Mouse (Mus musculus) intestine, postnatal 0 days (tissue): Measurements from ENCODE around the gene Serbp1. TPM values are rescaled to one million over a fixed set of nuclear protein-coding genes. Genes with fewer than 3 reads are reported as not detected.

ENCODE experiments used
- ATAC-seq: fragments of 200-750 bp; cut with Nextera tagmentation; 2 replicates; pipeline ENCODE4 v1.8.0; 2017; ENCODE audit warnings: mild to moderate bottlenecking, moderate TSS enrichment, moderate library complexity
- H3K27ac ChIP-seq: fragments of 300-500 bp; sonication (generic); 2 replicates; pipeline ENCODE4 v1.5.1; 2014; ENCODE audit warnings: mild to moderate bottlenecking, low read depth, low read length, moderate library complexity
- H3K27me3 ChIP-seq: fragments of 300-500 bp; sonication (generic); replicated peaks from 2 replicates; pipeline ENCODE4 v1.6.1; 2014; ENCODE audit warnings: low read length, mixed read lengths; ENCODE audit not compliant: control insufficient read depth, insufficient read depth
- H3K36me3 ChIP-seq: fragments of 300-500 bp; sonication (generic); 2 replicates; pipeline ENCODE4 v1.6.1; 2014; ENCODE audit warnings: mild to moderate bottlenecking, moderate library complexity; ENCODE audit not compliant: control insufficient read depth, insufficient read depth
- H3K4me1 ChIP-seq: fragments of 300-500 bp; sonication (generic); replicated peaks from 2 replicates; pipeline ENCODE4 v1.6.1; 2014; ENCODE audit warnings: antibody characterized with exemption, low read length, mixed read lengths; ENCODE audit not compliant: control insufficient read depth, insufficient read depth
- H3K4me2 ChIP-seq: fragments of 300-500 bp; sonication (generic); replicated peaks from 2 replicates; pipeline ENCODE4 v1.6.1; 2014; ENCODE audit warnings: low read depth, mild to moderate bottlenecking, moderate library complexity
- H3K4me3 ChIP-seq: fragments of 300-500 bp; sonication (generic); 2 replicates; pipeline ENCODE4 v1.5.1; 2014; ENCODE audit warnings: low read depth, low read length
- H3K9ac ChIP-seq: fragments of 300-500 bp; sonication (generic); 2 replicates; pipeline ENCODE4 v1.6.1; 2014; ENCODE audit warnings: mild to moderate bottlenecking, low read depth, low read length
- H3K9me3 ChIP-seq: fragments of 300-500 bp; sonication (generic); 2 replicates; pipeline ENCODE4 v1.6.1; 2016; ENCODE audit warnings: mixed run types; ENCODE audit not compliant: control insufficient read depth
- CTCF ChIP-seq: sonication (generic); IDR thresholded peaks from 2 replicates; pipeline ENCODE4 v1.5.1; 2016; ENCODE audit warnings: low read depth, mild to moderate bottlenecking, control low read depth, antibody characterized with exemption, moderate library complexity
- WGBS: fragments of 180-500 bp; shearing (Covaris S2); extraction: QIAGEN DNeasy Blood & Tissue Kit; methylation state at CpG from one replicate; pipeline ENCODE4 v1.1.7; 2014; 5-methylcytosine and 5-hydroxymethylcytosine counted together
- polyA plus RNA-seq: library from polyadenylated mRNA; unstranded; fragments of >200 nt; fragmentation: Nextera tagmentation; extraction: Ambion mirVana; gene quantifications from 2 replicates; pipeline ENCODE4 v1.2.1, GENCODE M21; 2015

Serbp1 gene
- polyA plus RNA-seq, 1 experiment from 2014 or later, result 209 TPM

DNA sequence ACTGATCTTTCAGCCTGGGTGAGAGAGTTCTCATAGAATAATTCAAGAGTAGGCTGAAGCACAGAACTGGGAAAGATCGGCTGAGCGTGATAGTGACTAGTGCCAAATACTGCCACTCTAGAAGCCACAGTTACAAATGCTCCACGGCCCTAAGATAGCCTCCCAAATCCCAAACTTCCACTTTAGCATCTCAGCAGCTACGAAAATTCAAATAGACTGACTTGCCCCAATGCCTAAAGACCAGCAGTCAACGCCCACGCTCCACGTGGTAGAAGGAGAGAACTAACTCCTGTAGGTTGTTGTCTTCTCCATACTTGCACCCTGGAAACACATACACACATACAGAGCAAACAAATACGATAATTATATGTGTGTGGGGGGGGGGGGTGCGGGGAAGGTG is 8.5 kb upstream of the Serbp1 start:
- ATAC-seq, result no peak
- Histone ChIP-seq H3K4me2 (peak overlapping the region; percentile 54), H3K27me3 (no peaks in the 10 kb centered on the region), H3K27ac (no peak overlapping the region), H3K9ac (no peak overlapping the region), H3K36me3 (no peaks in the 10 kb centered on the region), H3K9me3 (no peaks in the 10 kb centered on the region), H3K4me3 (no peak overlapping the region), H3K4me1 (0 out of 2 replicates have a peak, but pooled peaks cover 4% of the 10 kb centered on the region)
- 25% methylated on average over 9 of the region's 9 CpGs for WGBS
- TF ChIP-seq CTCF, result no peak

DNA sequence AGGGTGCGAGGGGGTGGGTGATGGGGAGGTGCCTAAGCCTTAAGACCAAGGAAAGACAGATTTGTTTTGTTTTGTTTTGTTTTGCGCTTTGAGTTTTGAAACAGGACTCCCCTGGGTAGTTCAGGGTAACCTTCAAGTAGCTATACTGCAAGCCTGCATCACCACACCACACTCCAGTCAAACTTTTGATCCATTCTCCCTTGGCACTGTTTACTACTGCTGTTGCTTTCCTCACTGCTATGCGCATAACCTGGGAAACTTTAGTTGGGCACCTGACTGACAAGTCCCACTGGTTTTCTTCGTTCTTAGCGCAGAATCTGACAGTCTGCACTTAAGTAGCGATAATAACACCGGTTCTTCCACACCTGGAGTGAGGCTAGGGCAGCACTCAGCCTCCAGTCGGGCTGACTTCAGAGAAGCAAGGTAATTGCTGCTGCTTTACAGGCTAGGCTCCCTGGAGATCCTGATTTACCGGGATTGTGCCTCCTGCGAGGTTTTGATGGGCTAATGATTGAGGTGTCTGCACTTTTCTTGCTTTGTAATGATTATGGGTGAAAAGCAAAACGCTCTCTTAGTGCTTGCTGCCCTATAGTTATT is 8.0 kb upstream of the Serbp1 start:
- Histone ChIP-seq H3K27ac (no peak overlapping the region), H3K9me3 (no peaks in the 10 kb centered on the region), H3K9ac (no peak overlapping the region), H3K4me2 (0 out of 2 replicates have a peak overlapping the region, but pooled peaks have one; percentile 54), H3K4me1 (0 out of 2 replicates have a peak, but pooled peaks cover 4% of the 10 kb centered on the region), H3K36me3 (no peaks in the 10 kb centered on the region), H3K27me3 (no peaks in the 10 kb centered on the region), H3K4me3 (no peak overlapping the region)
- TF ChIP-seq CTCF, result no peak
- ATAC-seq, result no peak
- 12% methylated on average over 11 of the region's 11 CpGs for WGBS

DNA sequence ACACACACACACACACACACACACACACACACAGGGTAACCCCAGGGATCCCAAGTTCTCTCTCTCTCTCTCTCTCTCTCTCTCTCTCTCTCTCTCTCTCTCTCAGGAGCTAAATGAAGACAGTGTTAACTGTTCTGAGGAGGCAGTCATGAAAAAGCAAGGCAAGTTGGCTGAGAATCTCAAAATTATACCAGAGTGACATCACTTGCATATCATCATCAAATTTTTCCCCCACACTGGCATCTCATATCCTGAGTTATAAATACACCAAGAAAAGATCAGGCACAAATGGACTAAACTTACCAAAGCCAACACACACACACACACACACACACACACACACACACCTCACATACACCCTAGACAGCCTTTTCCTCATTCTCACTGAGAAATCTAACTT is 7.0 kb upstream of the Serbp1 start:
- Histone ChIP-seq H3K9ac (no peak overlapping the region), H3K27me3 (no peaks in the 10 kb centered on the region), H3K9me3 (no peaks in the 10 kb centered on the region), H3K27ac (no peak overlapping the region), H3K36me3 (no peaks in the 10 kb centered on the region), H3K4me3 (no peak overlapping the region), H3K4me1 (0 out of 2 replicates have a peak, but pooled peaks cover 4% of the 10 kb centered on the region), H3K4me2 (no peak overlapping the region)
- ATAC-seq, result no peak
- no peak for TF ChIP-seq CTCF

DNA sequence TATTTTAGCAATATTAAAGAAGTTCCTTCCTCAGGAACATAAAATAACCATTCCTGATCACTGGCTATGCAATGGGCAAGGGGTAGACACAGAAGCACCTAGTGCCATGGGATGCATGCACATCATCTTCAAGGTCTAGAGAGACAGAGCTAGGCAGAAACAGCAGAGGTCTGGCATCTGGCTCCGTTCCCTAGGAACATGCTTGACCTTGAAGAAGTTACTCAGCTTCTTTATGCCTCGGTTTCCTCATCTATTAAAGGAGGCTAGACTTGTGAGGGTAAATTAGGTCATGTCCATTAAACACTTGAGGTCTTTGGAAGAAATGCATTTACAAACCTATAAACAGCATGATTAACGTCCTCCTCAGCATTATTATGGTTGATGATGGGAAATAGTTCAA is 2.3 kb upstream of the Serbp1 start:
- no peaks in the 10 kb centered on the region for H3K4me1 ChIP-seq
- H3K9ac ChIP-seq, result no peak overlapping the region
- no peak for ATAC-seq
- TF ChIP-seq CTCF, result no peak
- no peaks in the 10 kb centered on the region for H3K9me3 ChIP-seq
- H3K27me3 ChIP-seq, result no peaks in the 10 kb centered on the region
- WGBS, result 81% methylated on average over 3 of the region's 3 CpGs
- no peaks in the 10 kb centered on the region for H3K36me3 ChIP-seq
- H3K4me3 ChIP-seq, result no peak overlapping the region
- H3K4me2 ChIP-seq, result no peak overlapping the region
- H3K27ac ChIP-seq, result no peak overlapping the region

DNA sequence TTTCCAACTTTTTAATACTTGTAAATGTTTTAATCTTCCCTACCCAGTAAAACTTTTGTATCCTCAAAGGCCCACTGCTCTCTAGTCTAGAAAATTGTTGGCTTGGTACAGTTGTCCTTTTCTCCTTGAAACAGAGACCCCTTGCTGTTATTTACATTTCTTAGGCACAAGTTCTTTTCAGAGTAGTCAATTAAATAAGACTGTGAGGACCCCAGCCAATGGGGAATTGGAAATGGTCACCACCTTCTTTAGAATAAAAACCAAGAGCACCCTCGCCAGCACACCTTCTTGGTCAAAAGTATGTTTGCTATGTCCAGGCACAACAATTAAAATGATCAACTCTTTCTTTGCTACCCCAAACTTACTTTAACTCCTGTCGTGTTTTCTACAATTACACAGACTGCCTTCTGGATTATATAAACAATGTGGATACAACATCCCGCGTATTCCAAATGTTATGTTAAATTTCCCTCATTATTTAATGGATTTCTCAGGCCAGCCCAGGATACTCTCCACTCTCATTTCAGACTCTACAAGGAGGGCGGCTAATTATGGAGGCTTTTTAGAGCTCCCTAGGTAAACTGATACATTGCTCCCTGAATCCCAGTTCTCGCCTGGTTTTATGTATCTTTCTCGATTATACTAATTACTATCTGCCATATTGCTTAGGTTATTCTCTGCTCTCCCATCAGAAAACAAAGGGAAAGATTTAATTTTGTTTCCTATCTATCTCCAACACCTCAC is 1.3 kb upstream of the Serbp1 start:
- H3K4me2 ChIP-seq, result no peak overlapping the region
- no peak for ATAC-seq
- no peak overlapping the region for H3K27ac ChIP-seq
- H3K27me3 ChIP-seq, result no peaks in the 10 kb centered on the region
- H3K9me3 ChIP-seq, result no peaks in the 10 kb centered on the region
- TF ChIP-seq CTCF, result no peak
- no peaks in the 10 kb centered on the region for H3K4me1 ChIP-seq
- WGBS, result 74% methylated on average over 7 of the region's 7 CpGs
- H3K36me3 ChIP-seq, result no peaks in the 10 kb centered on the region
- no peak overlapping the region for H3K9ac ChIP-seq
- no peak overlapping the region for H3K4me3 ChIP-seq

DNA sequence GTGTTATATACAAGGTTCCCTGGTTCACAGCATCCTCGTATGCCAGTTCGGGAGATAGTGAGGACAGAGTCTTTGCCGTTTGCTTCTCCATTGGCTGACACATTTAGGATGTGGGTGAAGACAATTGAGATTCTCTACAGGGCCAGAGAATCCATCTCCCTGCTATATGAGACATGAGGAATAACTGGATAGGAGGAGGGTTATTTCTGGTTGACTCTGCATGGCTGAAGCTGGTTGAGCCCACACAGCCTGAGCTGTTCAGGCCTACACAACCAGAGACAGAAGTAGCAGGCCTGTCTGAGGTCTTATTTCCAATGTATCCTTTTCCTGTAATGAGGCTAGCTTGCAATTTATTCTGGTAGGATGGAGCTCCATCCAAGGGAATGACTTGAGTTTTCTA is 3.3 kb downstream of the Serbp1 start:
- WGBS, result 93% methylated on average over 3 of the region's 3 CpGs
- H3K27me3 ChIP-seq, result no peaks in the 10 kb centered on the region

More for the DNA sequence above, 3.3 kb downstream of the Serbp1 start:
- ATAC-seq, result no peak
- H3K27ac ChIP-seq, result no peak overlapping the region
- no peak overlapping the region for H3K4me3 ChIP-seq
- H3K36me3 ChIP-seq, result no peaks in the 10 kb centered on the region
- no peak for TF ChIP-seq CTCF
- H3K4me1 ChIP-seq, result no peaks in the 10 kb centered on the region
- H3K9ac ChIP-seq, result no peak overlapping the region
- no peak overlapping the region for H3K4me2 ChIP-seq
- no peaks in the 10 kb centered on the region for H3K9me3 ChIP-seq
